Mouse (Mus musculus): ENCODE measurements at regions not wholly inside any gene's neighbourhood (a gene's known extent, or its start where the extent isn't known, plus 50 kb on each side); places are given as distances from the start of the nearest gene placed in this dataset.

DNA sequence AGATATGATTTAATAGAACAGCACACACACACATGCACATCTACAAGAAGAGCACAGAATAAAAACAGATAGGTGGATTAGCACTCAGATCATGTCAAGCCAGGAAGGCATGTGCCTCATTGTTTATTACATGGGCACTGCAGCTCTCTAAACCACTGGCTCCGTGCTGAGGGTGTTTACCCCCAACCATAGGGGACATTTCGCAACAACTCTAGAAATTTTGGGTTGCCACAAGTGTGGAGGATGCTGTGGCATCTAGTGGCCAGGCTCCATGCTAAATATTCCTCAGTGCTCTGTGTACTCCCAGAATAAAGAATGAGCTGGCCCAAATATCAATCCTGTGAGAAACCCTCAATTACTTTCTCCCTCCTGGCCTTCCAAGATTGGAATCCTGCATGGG is 85.8 kb upstream of the Cadm1 start:
- peak; percentile 92 for TF ChIP-seq CEBPB (IDR thresholded peaks at IDR 0.05; ENCODE audit: low read depth)
- TF ChIP-seq CTCF (IDR thresholded peaks at IDR 0.05; ENCODE audit: control insufficient read depth, insufficient read depth, insufficient read length) = no peak
- no peak for TF ChIP-seq MYOD1 (IDR thresholded peaks at IDR 0.05; ENCODE audit: control insufficient read depth, insufficient read length, low read depth)
- no peak for TF ChIP-seq MAX (IDR thresholded peaks at IDR 0.05)
- no peak for TF ChIP-seq USF1 (IDR thresholded peaks at IDR 0.05; ENCODE audit: low read depth)
- TF ChIP-seq MYOG (IDR thresholded peaks at IDR 0.05; ENCODE audit: control insufficient read depth, extremely low read depth, insufficient read length) = no peak
